Mouse (Mus musculus) thymus, adult 2 months (tissue): Measurements from ENCODE around the gene Zfp384.

Source experiments
- CTCF ChIP-seq: fragments of 200-500 bp; IDR thresholded peaks from 2 replicates; pipeline ENCODE4 v1.5.1; 2012; ENCODE audit warnings: mild to moderate bottlenecking, control low read depth, low read length, moderate library complexity, borderline replicate concordance; ENCODE audit not compliant: control insufficient read depth, poor library complexity, insufficient read depth; ENCODE audit errors: extremely low read depth
- POLR2A ChIP-seq: fragments of 200-500 bp; IDR thresholded peaks from 2 replicates; pipeline ENCODE4 v1.6.1; 2012; ENCODE audit warnings: mild to moderate bottlenecking, low read length, control low read depth, moderate library complexity; ENCODE audit not compliant: control insufficient read depth, poor library complexity, insufficient read depth; ENCODE audit errors: extremely low read depth

- TF ChIP-seq CTCF (peak; percentile 75), POLR2A (no peak)
These were observed 37.7 kb downstream of the Zfp384 start for GRCm38 (mm10) chr6:125046691-125047090.
